Mouse (Mus musculus) midbrain, embryonic 10.5 days (tissue): ENCODE measurements around the gene Gmppb. TPM values are rescaled to one million over a fixed set of nuclear protein-coding genes. Genes with fewer than 3 reads are reported as not detected.
A peak's percentile ranks its signal among the peaks of the same experiment; 100 is the strongest.

Source experiments
- DNase-seq: peaks from one replicate; pipeline ENCODE4 v3.0.0-alpha.2; 2017; ENCODE audit warnings: low spot score
- H3K27ac ChIP-seq: fragments of 300-500 bp; sonication (generic); replicated peaks from 2 replicates; pipeline ENCODE4 v1.5.1; 2016; ENCODE audit warnings: mild to moderate bottlenecking
- H3K27me3 ChIP-seq: fragments of 300-500 bp; sonication (generic); 2 replicates; pipeline ENCODE4 v1.6.1; 2016; ENCODE audit warnings: low read depth, mild to moderate bottlenecking; ENCODE audit not compliant: poor library complexity, severe bottlenecking
- H3K36me3 ChIP-seq: fragments of 300-500 bp; sonication (generic); 2 replicates; pipeline ENCODE4 v1.6.1; 2016; ENCODE audit warnings: mild to moderate bottlenecking, moderate library complexity
- H3K4me1 ChIP-seq: fragments of 300-500 bp; sonication (generic); 2 replicates; pipeline ENCODE4 v1.6.1; 2016
- H3K4me3 ChIP-seq: fragments of 300-500 bp; sonication (generic); 2 replicates; pipeline ENCODE4 v1.5.1; 2016; ENCODE audit warnings: mild to moderate bottlenecking, moderate library complexity
- H3K9me3 ChIP-seq: fragments of 300-500 bp; sonication (generic); replicated peaks from 2 replicates; pipeline ENCODE4 v1.6.1; 2016; ENCODE audit warnings: mild to moderate bottlenecking
- WGBS: fragments of 180-500 bp; shearing (Covaris S2); methylation state at CpG from one replicate; pipeline ENCODE4 v1.1.7; 2016; 5-methylcytosine and 5-hydroxymethylcytosine counted together
- polyA plus RNA-seq: library from polyadenylated mRNA; unstranded; fragments of >200 nt; fragmentation: Nextera tagmentation; extraction: Ambion mirVana; gene quantifications from 2 replicates; pipeline ENCODE4 v1.2.1, GENCODE M21; 2016

The Gmppb gene
- polyA plus RNA-seq, 1 experiment from 2014 or later: 26.2 TPM

- H3K4me1 ChIP-seq: peaks cover 20% of the 10 kb centered on the region
- no peak for DNase-seq
- no peak overlapping the region for H3K4me3 ChIP-seq
- peaks cover 77% of the 10 kb centered on the region for H3K36me3 ChIP-seq
- H3K27me3 ChIP-seq: no peaks in the 10 kb centered on the region
- no peaks in the 10 kb centered on the region for H3K9me3 ChIP-seq
- H3K27ac ChIP-seq: no peak overlapping the region
- WGBS: 95% methylated on average over 15 of the region's 15 CpGs
Observed at GRCm38 (mm10) chr9:108053665-108054225, 4.7 kb downstream of the Gmppb start.

- Histone ChIP-seq H3K27me3 (no peaks in the 10 kb centered on the region), H3K4me1 (peaks cover 19% of the 10 kb centered on the region), H3K4me3 (no peak overlapping the region), H3K27ac (no peak overlapping the region), H3K9me3 (no peaks in the 10 kb centered on the region), H3K36me3 (peaks cover 85% of the 10 kb centered on the region)
- DNase-seq: no peak
- 91% methylated on average over 22 of the region's 22 CpGs for WGBS
Observed at GRCm38 (mm10) chr9:108054331-108055040, 5.4 kb downstream of the Gmppb start.

- Histone ChIP-seq H3K4me1 (peaks cover 13% of the 10 kb centered on the region), H3K27me3 (no peaks in the 10 kb centered on the region), H3K4me3 (no peak overlapping the region), H3K36me3 (peaks cover 91% of the 10 kb centered on the region), H3K9me3 (no peaks in the 10 kb centered on the region), H3K27ac (no peak overlapping the region)
- 88% methylated on average over 1 of the region's 1 CpGs for WGBS
- DNase-seq: no peak
Observed at GRCm38 (mm10) chr9:108055061-108055460, 6.0 kb downstream of the Gmppb start.

GRCm38 (mm10) chr9:108055661-108056237 is 6.7 kb downstream of the Gmppb start:
- no peak overlapping the region for H3K27ac ChIP-seq
- DNase-seq: no peak
- 88% methylated on average over 6 of the region's 6 CpGs for WGBS
- peaks cover 92% of the 10 kb centered on the region for H3K36me3 ChIP-seq
- no peaks in the 10 kb centered on the region for H3K9me3 ChIP-seq
- no peaks in the 10 kb centered on the region for H3K27me3 ChIP-seq
- peaks cover 10% of the 10 kb centered on the region for H3K4me1 ChIP-seq
- no peak overlapping the region for H3K4me3 ChIP-seq

GRCm38 (mm10) chr9:108056361-108057261 is 7.6 kb downstream of the Gmppb start:
- no peaks in the 10 kb centered on the region for H3K9me3 ChIP-seq
- no peak for DNase-seq
- H3K4me1 ChIP-seq: peaks cover 10% of the 10 kb centered on the region
- no peaks in the 10 kb centered on the region for H3K27me3 ChIP-seq
- 80% methylated on average over 28 of the region's 28 CpGs for WGBS
- H3K36me3 ChIP-seq: peaks cover 88% of the 10 kb centered on the region
- H3K27ac ChIP-seq: no peak overlapping the region
- H3K4me3 ChIP-seq: no peak overlapping the region

- Histone ChIP-seq H3K4me3 (no peak overlapping the region), H3K27ac (no peak overlapping the region), H3K27me3 (no peaks in the 10 kb centered on the region), H3K9me3 (no peaks in the 10 kb centered on the region), H3K36me3 (peaks cover 88% of the 10 kb centered on the region), H3K4me1 (peaks cover 10% of the 10 kb centered on the region)
- 93% methylated on average over 5 of the region's 5 CpGs for WGBS
- no peak for DNase-seq
Observed at GRCm38 (mm10) chr9:108057262-108057562, 8.2 kb downstream of the Gmppb start.

- H3K4me3 ChIP-seq: no peak overlapping the region
Observed at GRCm38 (mm10) chr9:108058291-108058690, 9.2 kb downstream of the Gmppb start.

GRCm38 (mm10) chr9:108062142-108062541 is 13.1 kb downstream of the Gmppb start:
- no peak overlapping the region for H3K27ac ChIP-seq

More at GRCm38 (mm10) chr9:108058291-108058690, 9.2 kb downstream of the Gmppb start:
- H3K4me1 ChIP-seq: peaks cover 5% of the 10 kb centered on the region
- H3K27me3 ChIP-seq: no peaks in the 10 kb centered on the region
- peaks cover 96% of the 10 kb centered on the region for H3K36me3 ChIP-seq
- H3K27ac ChIP-seq: no peak overlapping the region
- no peak for DNase-seq
- WGBS: 95% methylated on average over 9 of the region's 9 CpGs
- no peaks in the 10 kb centered on the region for H3K9me3 ChIP-seq

GRCm38 (mm10) chr9:108063361-108063760 is 14.3 kb downstream of the Gmppb start:
- Histone ChIP-seq H3K4me3 (no peak overlapping the region), H3K27ac (no peak overlapping the region), H3K36me3 (peaks cover 80% of the 10 kb centered on the region), H3K9me3 (no peaks in the 10 kb centered on the region), H3K4me1 (no peaks in the 10 kb centered on the region), H3K27me3 (no peaks in the 10 kb centered on the region)
- 93% methylated on average over 12 of the region's 12 CpGs for WGBS
- DNase-seq: no peak

More at GRCm38 (mm10) chr9:108062142-108062541, 13.1 kb downstream of the Gmppb start:
- Histone ChIP-seq H3K9me3 (no peaks in the 10 kb centered on the region), H3K27me3 (no peaks in the 10 kb centered on the region), H3K4me1 (no peaks in the 10 kb centered on the region), H3K4me3 (no peak overlapping the region), H3K36me3 (peaks cover 91% of the 10 kb centered on the region)
- DNase-seq: no peak
- 91% methylated on average over 3 of the region's 3 CpGs for WGBS

- Histone ChIP-seq H3K27ac (no peak overlapping the region), H3K4me3 (no peak overlapping the region), H3K27me3 (no peaks in the 10 kb centered on the region), H3K4me1 (no peaks in the 10 kb centered on the region), H3K9me3 (no peaks in the 10 kb centered on the region), H3K36me3 (peaks cover 77% of the 10 kb centered on the region)
- WGBS: 51% methylated on average over 5 of the region's 5 CpGs
- peak; percentile 44 for DNase-seq
Observed at GRCm38 (mm10) chr9:108065491-108066011, 16.5 kb downstream of the Gmppb start.

GRCm38 (mm10) chr9:108067199-108067598 is 18.2 kb downstream of the Gmppb start:
- Histone ChIP-seq H3K27me3 (no peaks in the 10 kb centered on the region), H3K4me1 (peaks cover 1% of the 10 kb centered on the region), H3K36me3 (peaks cover 73% of the 10 kb centered on the region), H3K9me3 (no peaks in the 10 kb centered on the region), H3K27ac (no peak overlapping the region), H3K4me3 (no peak overlapping the region)
- 89% methylated on average over 7 of the region's 7 CpGs for WGBS
- DNase-seq: no peak

GRCm38 (mm10) chr9:108067900-108068299 is 18.9 kb downstream of the Gmppb start:
- peaks cover 66% of the 10 kb centered on the region for H3K36me3 ChIP-seq
- DNase-seq: peak; percentile 88
- 26% methylated on average over 8 of the region's 8 CpGs for WGBS
- peaks cover 8% of the 10 kb centered on the region for H3K4me1 ChIP-seq
- H3K27me3 ChIP-seq: no peaks in the 10 kb centered on the region
- no peak overlapping the region for H3K27ac ChIP-seq
- no peaks in the 10 kb centered on the region for H3K9me3 ChIP-seq
- no peak overlapping the region for H3K4me3 ChIP-seq
